Mouse (Mus musculus): ENCODE measurements at regions not wholly inside any gene's neighbourhood (a gene's known extent, or its start where the extent isn't known, plus 50 kb on each side); places are given as distances from the start of the nearest gene placed in this dataset.
"Not testable (repeated sequence)": the region's sequence is repeated elsewhere in the genome, so short reads cannot be mapped to it uniquely, and the experiment has no call there.

GRCm38 (mm10) chr10:29044781-29045180 lies 58.7 kb upstream of the 2310057J18Rik start:
- DNase-seq (ENCODE audit: low spot score in 2 of 2), result not testable (repeated sequence)

DNA sequence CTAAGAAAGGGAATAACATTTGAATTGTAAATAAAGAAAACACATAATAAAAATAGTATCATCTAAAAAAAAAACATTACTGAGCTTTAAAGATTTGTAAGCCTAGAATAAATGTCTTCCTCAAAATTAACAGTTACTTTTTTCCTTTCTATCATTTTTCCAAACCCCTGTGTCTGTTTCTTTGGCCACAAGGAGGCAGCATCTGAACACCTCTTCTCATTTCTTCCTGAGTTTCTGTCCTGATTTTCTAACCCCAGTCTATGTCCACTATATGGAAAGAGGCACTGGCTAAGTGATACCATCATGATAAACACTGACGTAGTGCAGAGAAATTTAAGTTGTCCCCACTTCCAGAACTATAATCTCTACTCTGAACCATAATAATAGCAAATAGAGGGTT lies 55.8 kb upstream of the Soga3 start:
- peak; percentile 21 to 58 for DNase-seq (ENCODE audit: low spot score in 2 of 2)
